21 mouse cellular contexts compared by ENCODE assay signal in genomic region chr5:107873330-107873729, GRCm38 (mm10). TPM values are rescaled to one million over a fixed set of nuclear protein-coding genes. Genes with fewer than 3 reads are reported as not detected.
DNase-seq lines count a peak whose midpoint lies in the region; ATAC-seq and TF ChIP-seq lines count a peak whose summit lies in the region.
"Had no signal": no experiment of that assay in that cellular context is flagged by ENCODE, and none has a peak within 500 bp of the region (broad histone marks: within the 10 kb centered on the region; RNA-seq: fewer than 3 reads in every experiment).

No protein-coding gene starts in this region.

- H3K9me3 ChIP-seq in heart, embryonic 15.5 days (replicated peaks): no peaks in the 10 kb centered on the region
- no peaks in the 10 kb centered on the region for H3K9me3 ChIP-seq in intestine, embryonic 16.5 days (ENCODE audit: control insufficient read depth, low read length)
- H3K9me3 ChIP-seq in forebrain, postnatal 0 days (ENCODE audit: low read length): no peaks in the 10 kb centered on the region
- H3K9me3 ChIP-seq: hindbrain, embryonic 15.5 days; limb, embryonic 12.5 days; midbrain, embryonic 12.5 days had no signal

- H3K27ac ChIP-seq in heart, embryonic 15.5 days: peak overlapping the region; percentile 89
- no peak overlapping the region for H3K27ac ChIP-seq in intestine, embryonic 16.5 days (ENCODE audit: low read length)
- H3K27ac ChIP-seq in forebrain, postnatal 0 days (ENCODE audit: low read depth, low read length): no peak overlapping the region
- H3K27ac ChIP-seq: hindbrain, embryonic 15.5 days; midbrain, embryonic 12.5 days had no signal

- H3K36me3 ChIP-seq in heart, embryonic 15.5 days: no peaks in the 10 kb centered on the region
- no peaks in the 10 kb centered on the region for H3K36me3 ChIP-seq in intestine, embryonic 16.5 days (ENCODE audit: control insufficient read depth, insufficient read depth, low read length)
- H3K36me3 ChIP-seq in forebrain, postnatal 0 days (ENCODE audit: insufficient read depth): no peaks in the 10 kb centered on the region
- H3K36me3 ChIP-seq: hindbrain, embryonic 15.5 days; limb, embryonic 12.5 days; midbrain, embryonic 12.5 days had no signal

- ATAC-seq in heart, embryonic 15.5 days (replicated peaks; ENCODE audit: insufficient number of reproducible peaks, insufficient read depth, low FRiP score, low read depth): no peak
- no peak for ATAC-seq in intestine, embryonic 16.5 days
- ATAC-seq in megakaryocyte-erythroid progenitor cell, adult 5-6 weeks (replicated peaks; ENCODE audit: low FRiP score, low TSS enrichment, poor library complexity, severe bottlenecking): 0 out of 2 replicates have a peak, but pooled peaks have one; percentile 11
- ATAC-seq in forebrain, postnatal 0 days: no peak
- ATAC-seq: activated CD4-positive, CD25-positive, alpha-beta regulatory T cell, adult 4 months; CD4-positive, CD25-positive, alpha-beta regulatory T cell, adult 4 months; forebrain, embryonic 16.5 days had no signal

- H3K4me3 ChIP-seq in heart, embryonic 15.5 days: no peak overlapping the region
- H3K4me3 ChIP-seq in intestine, embryonic 16.5 days (ENCODE audit: low read length): no peak overlapping the region
- no peak overlapping the region for H3K4me3 ChIP-seq in forebrain, postnatal 0 days (ENCODE audit: low read depth, low read length)
- H3K4me3 ChIP-seq: hindbrain, embryonic 15.5 days; limb, embryonic 12.5 days; midbrain, embryonic 12.5 days had no signal

- no peak overlapping the region for H3K9ac ChIP-seq in heart, embryonic 15.5 days
- no peak overlapping the region for H3K9ac ChIP-seq in intestine, embryonic 16.5 days (ENCODE audit: low read depth, low read length)
- H3K9ac ChIP-seq in forebrain, postnatal 0 days: no peak overlapping the region
- H3K9ac ChIP-seq: hindbrain, embryonic 15.5 days; limb, embryonic 12.5 days; midbrain, embryonic 12.5 days had no signal

- H3K4me1 ChIP-seq in heart, embryonic 15.5 days (replicated peaks): peaks cover 26% of the 10 kb centered on the region
- peaks cover 14% of the 10 kb centered on the region for H3K4me1 ChIP-seq in intestine, embryonic 16.5 days (ENCODE audit: control insufficient read depth, insufficient read depth, low read length)
- H3K4me1 ChIP-seq in forebrain, postnatal 0 days (ENCODE audit: insufficient read depth): no peaks in the 10 kb centered on the region
- H3K4me1 ChIP-seq: hindbrain, embryonic 15.5 days; midbrain, embryonic 12.5 days had no signal

- TF ChIP-seq CTCF in forebrain, postnatal 0 days (IDR thresholded peaks at IDR 0.05; ENCODE audit: low read depth): no peak

- peak overlapping the region; percentile 46 for H3K4me2 ChIP-seq in heart, embryonic 15.5 days
- H3K4me2 ChIP-seq in intestine, embryonic 16.5 days (ENCODE audit: low read depth, low read length): 0 out of 2 replicates have a peak overlapping the region, but pooled peaks have one; percentile 0
- no peak overlapping the region for H3K4me2 ChIP-seq in forebrain, postnatal 0 days (ENCODE audit: low read depth)
- H3K4me2 ChIP-seq: hindbrain, embryonic 15.5 days; limb, embryonic 12.5 days; midbrain, embryonic 12.5 days had no signal

- 86% methylated on average over 6 of the region's 6 CpGs for WGBS in heart, embryonic 15.5 days
- WGBS in intestine, embryonic 16.5 days: 75% methylated on average over 6 of the region's 6 CpGs
- WGBS in forebrain, postnatal 0 days: 87% methylated on average over 6 of the region's 6 CpGs

- DNase-seq in heart, adult 11 months: no peak
- DNase-seq in c-Kit-negative CD71-positive TER-119-positive erythroid progenitor cells, embryonic 14.5 days (ENCODE audit: low read depth, low spot score): peak; percentile 48
- no peak for DNase-seq in embryo, embryonic 10 days (ENCODE audit: low spot score)
- DNase-seq in forebrain, postnatal 0 days: no peak
- no peak for DNase-seq in gastrocnemius, adult 18-20 months (ENCODE audit: low spot score)
- DNase-seq: cerebellum, adult 2 months; gastrocnemius, postnatal 14 days; kidney, postnatal 14 days; lung, postnatal 14 days; thymus, postnatal 14 days had no signal

- no peaks in the 10 kb centered on the region for H3K27me3 ChIP-seq in heart, embryonic 15.5 days
- H3K27me3 ChIP-seq in intestine, embryonic 16.5 days (replicated peaks; ENCODE audit: control insufficient read depth, insufficient read depth, low read length): no peaks in the 10 kb centered on the region
- no peaks in the 10 kb centered on the region for H3K27me3 ChIP-seq in forebrain, postnatal 0 days (ENCODE audit: insufficient read depth, low read length)
- H3K27me3 ChIP-seq: hindbrain, embryonic 15.5 days had no signal

RNA-seq across cellular contexts. Expression of gene Evi5, which starts 1.6 kb away (rescaled TPM):
- 41.7 and 44.9 TPM in 2 replicates for polyA plus RNA-seq in heart, embryonic 15.5 days (2015; fragmentation: Nextera tagmentation; extraction: Ambion mirVana)
- 49.1 and 53.4 TPM in 2 replicates for polyA plus RNA-seq in intestine, embryonic 16.5 days (2015; fragmentation: Nextera tagmentation; extraction: Ambion mirVana)
- total RNA-seq in megakaryocyte-erythroid progenitor cell, adult 5-6 weeks (2014; fragmentation: Nextera tagmentation): 24.7 and 26.1 TPM in 2 replicates
- total RNA-seq in megakaryocyte-erythroid progenitor cell, adult 5-6 weeks (2017): 14.4 and 20.7 TPM in 2 replicates
- total RNA-seq in forebrain, postnatal 0 days (2014; rRNA removed): 61.9 and 66.9 TPM in 2 replicates
- 40.3 and 59.6 TPM in 2 replicates for polyA plus RNA-seq in forebrain, postnatal 0 days (2015; fragmentation: Nextera tagmentation; extraction: Ambion mirVana)
- 10 to 100 TPM; 15.5 to 18.9 TPM for total RNA-seq in gastrocnemius, adult 18-20 months (2021)

RNA-seq across cellular contexts. Expression of gene Rpl5, which starts 27.0 kb away (rescaled TPM):
- polyA plus RNA-seq in heart, embryonic 15.5 days (2015; fragmentation: Nextera tagmentation; extraction: Ambion mirVana): 37.8 and 45.5 TPM in 2 replicates
- polyA plus RNA-seq in intestine, embryonic 16.5 days (2015; fragmentation: Nextera tagmentation; extraction: Ambion mirVana): 61.6 and 69.3 TPM in 2 replicates
- 494 and 673 TPM in 2 replicates for total RNA-seq in megakaryocyte-erythroid progenitor cell, adult 5-6 weeks (2014; fragmentation: Nextera tagmentation)
- total RNA-seq in megakaryocyte-erythroid progenitor cell, adult 5-6 weeks (2017): 307 and 371 TPM in 2 replicates
- 195 and 203 TPM in 2 replicates for total RNA-seq in forebrain, postnatal 0 days (2014; rRNA removed)
- 65.7 and 74.2 TPM in 2 replicates for polyA plus RNA-seq in forebrain, postnatal 0 days (2015; fragmentation: Nextera tagmentation; extraction: Ambion mirVana)
- 10 to 100 TPM; 35.3 to 39.0 TPM for total RNA-seq in gastrocnemius, adult 18-20 months (2021)

RNA-seq across cellular contexts. Expression of gene Ube2d2b, which starts 43.4 kb away (rescaled TPM):
- polyA plus RNA-seq in heart, embryonic 15.5 days (2015; fragmentation: Nextera tagmentation; extraction: Ambion mirVana): 0.21 and 0.22 TPM in 2 replicates
- 0.07 TPM in 2 replicates for polyA plus RNA-seq in intestine, embryonic 16.5 days (2015; fragmentation: Nextera tagmentation; extraction: Ambion mirVana)
- total RNA-seq in megakaryocyte-erythroid progenitor cell, adult 5-6 weeks (2014; fragmentation: Nextera tagmentation): not detected in 2 replicates
- total RNA-seq in megakaryocyte-erythroid progenitor cell, adult 5-6 weeks (2017): not detected in 2 replicates
- not detected in 2 replicates for total RNA-seq in forebrain, postnatal 0 days (2014; rRNA removed)
- not detected in 2 replicates for polyA plus RNA-seq in forebrain, postnatal 0 days (2015; fragmentation: Nextera tagmentation; extraction: Ambion mirVana)
- total RNA-seq in gastrocnemius, adult 18-20 months (2021): not detected
- total RNA-seq: adrenal gland, postnatal 4 days; gastrocnemius, postnatal 14 days; layer of hippocampus, postnatal 36 days had no signal
- polyA plus RNA-seq: cerebellum, adult 2 months had no signal
